Mouse (Mus musculus): ENCODE data around the gene Dtx4.

The Dtx4 gene

GRCm38 (mm10) chr19:12472381-12472976 lies 28.8 kb downstream of the Dtx4 start:
- DNase-seq (ENCODE audit: extremely low read depth, insufficient read length, low spot score): no peak

GRCm38 (mm10) chr19:12471866-12472265 lies 29.4 kb downstream of the Dtx4 start:
- no peak for DNase-seq (ENCODE audit: extremely low read depth, insufficient read length, low spot score)

- no peak for DNase-seq (ENCODE audit: extremely low read depth, insufficient read length, low spot score)
These were observed 33.8 kb downstream of the Dtx4 start for GRCm38 (mm10) chr19:12467436-12467835.

- DNase-seq (ENCODE audit: extremely low read depth, insufficient read length, low spot score): peak; percentile 47
These were observed 35.0 kb downstream of the Dtx4 start for GRCm38 (mm10) chr19:12466204-12466603.

GRCm38 (mm10) chr19:12465530-12466144 lies 35.6 kb downstream of the Dtx4 start:
- DNase-seq (ENCODE audit: extremely low read depth, insufficient read length, low spot score): no peak

DNA sequence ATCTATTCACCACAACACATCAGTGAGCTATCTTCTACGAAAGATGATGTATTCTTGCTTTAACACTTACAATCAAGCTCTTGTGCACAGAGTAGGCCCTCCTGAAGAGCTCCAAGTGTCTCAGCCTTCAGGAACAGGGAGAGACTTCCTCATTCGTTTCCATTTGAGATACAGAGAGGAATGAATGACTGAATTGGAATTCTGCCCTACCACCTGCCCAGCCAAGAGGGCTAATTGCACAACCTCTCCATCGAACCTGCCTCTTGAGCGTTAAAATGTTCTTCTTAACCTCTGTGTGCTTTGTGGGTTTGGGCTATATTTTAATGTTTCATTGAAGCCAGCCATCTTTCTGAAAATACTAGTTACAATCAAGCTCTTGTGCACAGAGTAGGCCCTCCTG lies 36.6 kb downstream of the Dtx4 start:
- DNase-seq (ENCODE audit: extremely low read depth, insufficient read length, low spot score): no peak

- DNase-seq (ENCODE audit: extremely low read depth, insufficient read length, low spot score): peak; percentile 35
These were observed 37.1 kb downstream of the Dtx4 start for GRCm38 (mm10) chr19:12464127-12464526.

DNA sequence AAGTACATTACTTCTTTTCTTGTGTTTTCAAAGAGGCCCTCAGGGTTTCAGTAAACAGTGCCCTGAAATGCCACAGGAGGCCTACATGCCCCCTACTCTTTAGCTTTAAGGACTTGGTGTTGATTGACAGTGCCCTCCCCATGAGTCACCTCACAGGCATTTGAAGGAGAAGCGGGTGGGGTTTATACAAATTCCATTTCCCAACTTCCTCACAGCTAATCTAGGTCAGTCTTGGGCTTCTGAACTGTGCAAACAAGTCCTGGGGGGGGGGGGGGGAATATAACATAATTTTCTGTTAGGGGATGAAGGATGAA lies 37.6 kb downstream of the Dtx4 start:
- DNase-seq (ENCODE audit: extremely low read depth, insufficient read length, low spot score): peak; percentile 55

DNA sequence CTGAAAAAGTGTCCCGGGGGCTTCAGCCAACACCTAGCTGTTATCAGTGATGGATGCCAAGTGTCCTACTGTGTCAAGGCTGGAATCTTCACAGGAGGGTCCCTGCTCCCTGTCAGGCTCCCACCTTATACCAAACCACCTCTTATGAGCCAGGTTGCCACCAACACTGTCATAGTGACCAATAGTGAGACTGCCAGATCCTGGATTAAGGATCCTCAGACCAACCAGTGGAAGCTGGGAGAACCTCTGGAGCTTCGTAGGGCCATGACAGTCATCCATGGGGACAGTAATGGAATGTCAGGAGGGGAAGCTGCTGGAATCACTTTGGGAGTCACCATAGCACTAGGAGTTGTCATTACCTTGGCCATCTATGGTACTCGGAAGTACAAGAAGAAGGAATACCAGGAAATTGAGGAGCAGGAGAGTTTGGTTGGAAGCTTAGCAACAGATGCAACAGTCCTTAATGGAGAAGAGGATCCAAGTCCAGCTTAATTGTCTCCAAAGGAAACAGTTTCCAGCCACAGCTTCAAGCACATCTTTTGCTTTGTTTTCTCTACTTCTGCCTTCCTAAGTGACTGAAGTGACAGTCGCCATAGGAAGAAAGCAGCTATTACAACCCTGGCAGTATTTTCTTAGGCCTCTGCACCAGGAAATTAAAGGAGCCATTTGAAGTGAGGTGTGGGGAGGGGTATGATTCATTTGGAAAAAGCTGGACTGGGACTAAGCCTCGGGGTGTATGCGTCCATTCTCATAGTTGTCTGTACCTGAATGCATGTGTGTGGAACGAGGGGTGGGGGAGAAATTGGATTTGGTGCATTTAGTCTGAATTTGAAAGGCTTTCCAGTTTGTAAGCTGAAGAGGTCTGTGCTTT lies 38.2 kb downstream of the Dtx4 start:
- no peak for DNase-seq (ENCODE audit: extremely low read depth, insufficient read length, low spot score)

- DNase-seq (ENCODE audit: extremely low read depth, insufficient read length, low spot score): no peak
These were observed 40.7 kb downstream of the Dtx4 start, which contains the start of gene Mpeg1 for GRCm38 (mm10) chr19:12460282-12461249. TSS of gene Mpeg1 (plus strand) at chr19:12460779.

GRCm38 (mm10) chr19:12459516-12459915 lies 41.7 kb downstream of the Dtx4 start:
- no peak for DNase-seq (ENCODE audit: extremely low read depth, insufficient read length, low spot score)

GRCm38 (mm10) chr19:12457401-12458066 lies 43.7 kb downstream of the Dtx4 start:
- DNase-seq (ENCODE audit: extremely low read depth, insufficient read length, low spot score): no peak

DNA sequence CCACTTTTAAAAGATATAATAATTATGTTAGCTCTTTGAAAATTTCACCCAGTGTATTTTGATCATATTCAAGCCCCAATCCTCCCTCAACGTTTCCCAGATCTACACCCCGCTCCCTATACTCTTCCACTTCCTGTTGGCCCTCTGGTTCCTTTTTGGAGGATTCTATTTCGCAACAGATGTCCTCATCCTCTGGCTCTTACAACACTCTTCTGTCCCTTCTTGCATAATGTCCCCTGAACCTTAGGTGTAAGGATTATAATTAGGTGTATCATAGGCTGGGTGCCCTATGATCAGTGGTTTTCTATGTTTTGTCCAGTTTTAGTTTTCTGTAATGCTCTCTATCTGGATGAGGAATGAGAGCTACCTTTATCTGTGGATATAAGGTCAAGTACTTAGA lies 56.2 kb downstream of the Dtx4 start:
- no peak for DNase-seq (ENCODE audit: extremely low read depth, insufficient read length, low spot score)

DNA sequence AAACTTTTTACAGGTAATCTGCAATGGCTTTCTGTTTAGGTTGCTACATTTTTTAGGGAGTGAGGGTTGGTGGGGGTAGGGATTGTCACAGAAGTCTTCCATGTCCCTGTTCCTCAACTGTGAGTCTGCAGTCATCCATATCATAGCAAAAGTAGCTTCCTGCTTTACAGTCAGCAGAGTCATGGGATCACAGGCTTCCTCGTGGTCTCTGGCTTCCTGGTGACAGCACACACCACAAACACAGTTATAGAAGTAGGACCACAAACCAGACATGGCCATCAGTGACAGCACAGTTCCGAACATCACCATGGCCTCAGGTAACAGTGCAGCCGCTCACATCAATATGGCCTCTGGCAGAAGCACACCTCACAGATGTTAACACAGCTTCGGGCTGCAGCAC lies 58.7 kb downstream of the Dtx4 start:
- no peak for DNase-seq (ENCODE audit: extremely low read depth, insufficient read length, low spot score)

GRCm38 (mm10) chr19:12440103-12440725 lies 61.0 kb downstream of the Dtx4 start:
- no peak for DNase-seq (ENCODE audit: extremely low read depth, insufficient read length, low spot score)

- no peak for DNase-seq (ENCODE audit: extremely low read depth, insufficient read length, low spot score)
These were observed 61.7 kb downstream of the Dtx4 start for GRCm38 (mm10) chr19:12439581-12439980.

GRCm38 (mm10) chr19:12435750-12436524 lies 65.3 kb downstream of the Dtx4 start:
- no peak for DNase-seq (ENCODE audit: extremely low read depth, insufficient read length, low spot score)

GRCm38 (mm10) chr19:12435011-12435416 lies 66.2 kb downstream of the Dtx4 start:
- DNase-seq (ENCODE audit: extremely low read depth, insufficient read length, low spot score): no peak

DNA sequence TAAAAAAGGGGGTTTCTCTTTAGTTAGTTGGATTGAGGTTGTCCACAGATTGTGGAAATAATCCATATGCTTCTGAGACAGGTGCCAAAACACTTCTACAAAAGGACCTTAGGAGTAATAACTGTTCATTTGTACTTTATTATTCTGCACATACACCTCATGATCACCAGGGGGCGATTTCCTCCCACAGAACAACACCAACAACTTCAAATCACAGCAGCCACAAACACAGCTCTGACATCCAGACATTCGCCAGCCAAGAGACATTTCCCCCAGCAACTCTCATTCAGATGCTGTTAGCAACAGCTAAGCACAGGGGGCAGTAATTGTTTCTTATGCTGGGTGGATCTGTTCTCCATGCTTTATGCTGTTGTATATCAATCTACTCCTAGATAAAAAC lies 68.2 kb downstream of the Dtx4 start:
- peak; percentile 33 for DNase-seq (ENCODE audit: extremely low read depth, insufficient read length, low spot score)
